Mouse (Mus musculus) heart, embryonic 12.5 days (tissue): ENCODE data around the gene Kif5c. TPM values are rescaled to one million over a fixed set of nuclear protein-coding genes. Genes with fewer than 3 reads are reported as not detected.

Experiments
- ATAC-seq: fragments of 200-750 bp; cut with Nextera tagmentation; 2 replicates; pipeline ENCODE4 v1.8.0; 2017; ENCODE audit warnings: moderate TSS enrichment, moderate library complexity; ENCODE audit not compliant: insufficient number of reproducible peaks, low FRiP score
- H3K27ac ChIP-seq: fragments of 300-500 bp; sonication (generic); 2 replicates; pipeline ENCODE4 v1.5.1; 2016; ENCODE audit warnings: mild to moderate bottlenecking, moderate library complexity; ENCODE audit not compliant: poor library complexity, severe bottlenecking
- H3K27me3 ChIP-seq: fragments of 300-500 bp; sonication (generic); replicated peaks from 2 replicates; pipeline ENCODE4 v1.6.1; 2016; ENCODE audit warnings: mild to moderate bottlenecking, moderate library complexity
- H3K36me3 ChIP-seq: fragments of 300-500 bp; sonication (generic); 2 replicates; pipeline ENCODE4 v1.6.1; 2016; ENCODE audit warnings: mild to moderate bottlenecking, moderate library complexity
- H3K4me1 ChIP-seq: fragments of 300-500 bp; sonication (generic); replicated peaks from 2 replicates; pipeline ENCODE4 v1.6.1; 2016; ENCODE audit warnings: mild to moderate bottlenecking
- H3K4me2 ChIP-seq: fragments of 300-500 bp; sonication (generic); 2 replicates; pipeline ENCODE4 v1.6.1; 2016; ENCODE audit warnings: mild to moderate bottlenecking, moderate library complexity
- H3K4me3 ChIP-seq: fragments of 300-500 bp; sonication (generic); 2 replicates; pipeline ENCODE4 v1.5.1; 2016; ENCODE audit warnings: mild to moderate bottlenecking
- H3K9ac ChIP-seq: fragments of 300-500 bp; sonication (generic); 2 replicates; pipeline ENCODE4 v1.6.1; 2016; ENCODE audit warnings: mild to moderate bottlenecking, moderate library complexity
- H3K9me3 ChIP-seq: fragments of 300-500 bp; sonication (generic); replicated peaks from 2 replicates; pipeline ENCODE4 v1.6.1; 2016; ENCODE audit warnings: mild to moderate bottlenecking, moderate library complexity
- WGBS: fragments of 180-500 bp; shearing (Covaris S2); methylation state at CpG from one replicate; pipeline ENCODE4 v1.1.7; 2016; 5-methylcytosine and 5-hydroxymethylcytosine counted together
- polyA plus RNA-seq: library from polyadenylated mRNA; unstranded; fragments of >200 nt; fragmentation: Nextera tagmentation; extraction: Ambion mirVana; gene quantifications from 2 replicates; pipeline ENCODE4 v1.2.1, GENCODE M21; 2016

Gene Kif5c
- polyA plus RNA-seq, 1 experiment from 2014 or later = 1.2 TPM

DNA sequence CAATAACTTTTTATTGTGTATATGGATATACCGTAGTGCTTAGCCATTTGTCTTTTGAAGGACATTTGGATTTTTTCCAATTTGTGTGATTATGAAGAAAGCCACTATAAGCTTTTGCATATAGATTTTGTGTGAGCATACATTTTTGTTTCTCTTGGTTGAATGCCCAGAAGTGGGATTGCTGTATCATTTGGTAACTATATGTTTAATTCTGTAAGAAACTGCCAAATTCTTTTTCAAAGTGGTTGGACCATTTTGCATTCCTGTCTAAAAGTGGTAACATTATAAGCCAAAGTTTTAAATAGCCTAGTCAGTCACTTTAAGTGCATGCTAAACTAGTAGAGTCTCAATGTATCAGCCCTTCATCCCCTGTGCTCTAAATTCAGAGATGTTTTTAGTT lies 6.5 kb downstream of the Kif5c start:
- Histone ChIP-seq H3K27me3 (peaks cover 15% of the 10 kb centered on the region), H3K9me3 (peaks cover 5% of the 10 kb centered on the region; the same call in 1 of the 2 replicates), H3K36me3 (no peaks in the 10 kb centered on the region), H3K9ac (no peak overlapping the region), H3K4me2 (no peak overlapping the region), H3K4me3 (no peak overlapping the region), H3K27ac (no peak overlapping the region), H3K4me1 (0 out of 2 replicates have a peak, but pooled peaks cover 1% of the 10 kb centered on the region)
- no peak for ATAC-seq
- 76% methylated on average over 1 of the region's 1 CpGs for WGBS

- 77% methylated on average over 7 of the region's 7 CpGs for WGBS
These were observed 8.5 kb downstream of the Kif5c start for GRCm38 (mm10) chr2:49627611-49628010.

GRCm38 (mm10) chr2:49628094-49628705 lies 9.1 kb downstream of the Kif5c start:
- H3K4me3 ChIP-seq = no peak overlapping the region
- no peaks in the 10 kb centered on the region for H3K36me3 ChIP-seq
- H3K9ac ChIP-seq = no peak overlapping the region
- H3K27me3 ChIP-seq = no peaks in the 10 kb centered on the region
- H3K27ac ChIP-seq = no peak overlapping the region
- ATAC-seq = no peak
- H3K4me1 ChIP-seq = no peaks in the 10 kb centered on the region
- 67% methylated on average over 6 of the region's 6 CpGs for WGBS
- H3K4me2 ChIP-seq = no peak overlapping the region
- no peaks in the 10 kb centered on the region for H3K9me3 ChIP-seq

More at GRCm38 (mm10) chr2:49627611-49628010, 8.5 kb downstream of the Kif5c start:
- H3K4me2 ChIP-seq = no peak overlapping the region
- no peaks in the 10 kb centered on the region for H3K36me3 ChIP-seq
- peaks cover 5% of the 10 kb centered on the region; the same call in 1 of the 2 replicates for H3K9me3 ChIP-seq
- H3K4me3 ChIP-seq = no peak overlapping the region
- H3K27ac ChIP-seq = no peak overlapping the region
- no peaks in the 10 kb centered on the region for H3K4me1 ChIP-seq
- no peak for ATAC-seq
- H3K27me3 ChIP-seq = 0 out of 2 replicates have a peak, but pooled peaks cover 2% of the 10 kb centered on the region
- no peak overlapping the region for H3K9ac ChIP-seq

- no peak overlapping the region for H3K9ac ChIP-seq
- H3K4me2 ChIP-seq = no peak overlapping the region
- no peaks in the 10 kb centered on the region for H3K4me1 ChIP-seq
- no peaks in the 10 kb centered on the region for H3K27me3 ChIP-seq
- 86% methylated on average over 12 of the region's 12 CpGs for WGBS
- ATAC-seq = no peak
- H3K4me3 ChIP-seq = no peak overlapping the region
- no peak overlapping the region for H3K27ac ChIP-seq
- H3K36me3 ChIP-seq = no peaks in the 10 kb centered on the region
- H3K9me3 ChIP-seq = no peaks in the 10 kb centered on the region
These were observed 10.1 kb downstream of the Kif5c start for GRCm38 (mm10) chr2:49629181-49629580.

DNA sequence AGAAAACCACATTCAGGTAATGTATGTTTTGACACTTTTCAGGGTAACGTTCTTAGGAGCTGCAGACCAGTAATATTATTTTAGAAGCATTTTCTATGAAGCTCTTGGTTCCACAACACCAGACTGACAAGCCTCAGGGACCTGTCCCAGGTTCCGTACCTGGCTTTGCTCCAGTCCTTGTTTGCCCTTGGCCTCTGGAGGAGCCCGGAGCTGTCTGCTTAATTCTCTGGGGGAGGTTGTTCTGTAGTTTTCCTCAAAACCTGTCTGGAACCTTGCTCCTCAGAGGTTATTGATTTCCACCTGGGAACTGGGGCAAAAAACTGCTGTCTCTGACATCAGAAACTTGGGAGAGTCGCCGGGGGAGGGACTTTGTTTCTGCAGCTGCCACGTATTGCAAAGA lies 11.5 kb downstream of the Kif5c start:
- no peak overlapping the region for H3K9ac ChIP-seq
- ATAC-seq = no peak
- no peak overlapping the region for H3K4me2 ChIP-seq

DNA sequence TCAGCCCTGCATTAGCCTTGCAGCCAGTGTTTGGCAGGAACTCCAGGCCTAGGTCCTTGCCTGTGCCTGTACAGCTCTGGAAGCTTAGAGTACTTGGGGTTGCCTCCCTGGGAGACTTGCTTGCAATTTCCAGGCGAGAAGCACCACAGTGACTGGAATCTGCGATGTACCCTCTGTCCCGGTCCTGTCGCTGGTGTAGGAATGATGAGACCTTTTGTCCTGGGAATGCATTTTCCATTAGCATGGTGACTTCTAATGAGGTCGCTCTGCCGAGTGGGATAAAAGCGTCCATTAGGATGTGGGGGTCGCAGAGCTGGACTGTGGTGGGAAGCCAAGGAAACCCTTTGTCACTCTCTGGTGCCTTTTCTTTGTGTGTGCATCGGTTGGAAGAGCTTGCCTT lies 14.1 kb downstream of the Kif5c start:
- H3K4me1 ChIP-seq = no peaks in the 10 kb centered on the region
- no peak overlapping the region for H3K9ac ChIP-seq
- no peak overlapping the region for H3K4me2 ChIP-seq
- no peaks in the 10 kb centered on the region for H3K9me3 ChIP-seq
- no peaks in the 10 kb centered on the region for H3K36me3 ChIP-seq
- no peaks in the 10 kb centered on the region for H3K27me3 ChIP-seq
- H3K4me3 ChIP-seq = no peak overlapping the region
- no peak for ATAC-seq
- WGBS = 74% methylated on average over 9 of the region's 9 CpGs
- H3K27ac ChIP-seq = no peak overlapping the region

More for the DNA sequence above, 11.5 kb downstream of the Kif5c start:
- Histone ChIP-seq H3K4me3 (no peak overlapping the region), H3K9me3 (no peaks in the 10 kb centered on the region), H3K27ac (no peak overlapping the region), H3K27me3 (no peaks in the 10 kb centered on the region), H3K4me1 (no peaks in the 10 kb centered on the region), H3K36me3 (no peaks in the 10 kb centered on the region)
- WGBS = 81% methylated on average over 6 of the region's 6 CpGs

- 75% methylated on average over 3 of the region's 3 CpGs for WGBS
- no peak for ATAC-seq
These were observed 23.7 kb downstream of the Kif5c start for GRCm38 (mm10) chr2:49642761-49643160.

DNA sequence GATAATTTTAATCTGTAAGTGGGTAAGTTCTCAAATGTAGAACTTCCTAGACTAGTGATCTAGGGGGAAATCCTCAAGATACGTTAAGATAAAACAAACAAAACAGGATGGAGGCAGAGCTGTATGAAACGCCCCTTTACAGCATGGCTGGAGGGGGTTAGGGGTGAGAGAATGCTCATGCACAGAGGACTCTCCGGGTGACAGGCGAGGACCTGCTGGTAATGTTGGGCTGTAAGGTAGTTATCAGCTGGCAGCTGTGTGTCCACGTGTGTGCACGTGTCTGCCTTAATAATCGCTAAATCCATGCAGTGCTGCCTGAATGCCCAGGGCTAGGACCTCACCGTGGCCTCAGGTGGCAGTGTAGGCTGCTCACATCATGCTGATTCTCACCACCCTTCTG lies 24.7 kb downstream of the Kif5c start:
- Histone ChIP-seq H3K27me3 (no peaks in the 10 kb centered on the region), H3K4me3 (no peak overlapping the region), H3K4me1 (peaks cover 9% of the 10 kb centered on the region; the same call in 1 of the 2 replicates), H3K9me3 (no peaks in the 10 kb centered on the region), H3K27ac (no peak overlapping the region), H3K36me3 (no peaks in the 10 kb centered on the region), H3K4me2 (no peak overlapping the region), H3K9ac (no peak overlapping the region)
- 78% methylated on average over 8 of the region's 8 CpGs for WGBS
- ATAC-seq = no peak

More at GRCm38 (mm10) chr2:49642761-49643160, 23.7 kb downstream of the Kif5c start:
- no peaks in the 10 kb centered on the region for H3K4me1 ChIP-seq
- H3K4me2 ChIP-seq = no peak overlapping the region
- H3K9ac ChIP-seq = no peak overlapping the region
- H3K4me3 ChIP-seq = no peak overlapping the region
- no peak overlapping the region for H3K27ac ChIP-seq
- no peaks in the 10 kb centered on the region for H3K36me3 ChIP-seq
- no peaks in the 10 kb centered on the region for H3K27me3 ChIP-seq
- H3K9me3 ChIP-seq = no peaks in the 10 kb centered on the region

DNA sequence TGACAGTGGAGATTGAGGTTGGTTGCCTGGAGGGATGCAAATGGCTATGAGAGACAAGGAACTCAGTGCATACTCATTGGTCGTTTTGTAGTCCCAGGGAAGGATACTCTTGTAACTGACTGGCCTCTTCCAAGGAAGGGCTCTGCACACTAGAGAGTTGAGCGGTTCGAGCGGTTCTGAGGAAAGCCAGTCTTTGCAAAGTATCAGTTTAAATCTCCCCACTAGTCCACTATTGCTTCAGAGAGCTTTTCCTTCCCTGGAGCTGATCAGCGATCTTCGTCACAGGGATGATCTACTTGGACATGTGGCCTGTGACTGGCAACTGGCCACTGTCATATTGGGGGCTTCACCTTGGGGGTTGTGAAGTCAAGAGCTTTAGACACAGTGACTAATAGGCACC lies 28.5 kb downstream of the Kif5c start:
- Histone ChIP-seq H3K27me3 (no peaks in the 10 kb centered on the region), H3K36me3 (no peaks in the 10 kb centered on the region), H3K4me1 (peaks cover 13% of the 10 kb centered on the region), H3K27ac (no peak overlapping the region), H3K4me3 (no peak overlapping the region), H3K9me3 (no peaks in the 10 kb centered on the region), H3K9ac (no peak overlapping the region), H3K4me2 (no peak overlapping the region)
- ATAC-seq = no peak
- 86% methylated on average over 6 of the region's 6 CpGs for WGBS

DNA sequence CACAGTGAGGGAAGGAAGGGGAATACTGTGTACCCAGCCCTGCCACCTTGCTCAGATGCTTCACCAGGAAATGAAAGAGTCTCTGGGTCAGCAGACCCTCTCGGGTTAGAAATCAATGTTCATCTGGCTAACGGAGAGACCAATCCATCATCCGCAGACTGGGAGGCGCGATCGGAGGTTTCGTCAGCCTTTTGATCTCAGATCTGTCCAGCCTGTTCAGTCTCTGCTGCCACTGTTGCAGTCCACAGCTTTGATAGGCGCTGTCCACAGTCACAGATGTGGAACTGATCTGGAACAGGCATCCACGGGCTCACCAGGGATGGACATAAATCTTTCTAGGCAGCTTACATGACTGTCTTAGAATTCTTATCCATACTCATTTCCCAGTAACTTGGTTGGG lies 29.2 kb downstream of the Kif5c start:
- H3K4me2 ChIP-seq = peak overlapping the region; percentile 47
- 37% methylated on average over 9 of the region's 9 CpGs for WGBS

DNA sequence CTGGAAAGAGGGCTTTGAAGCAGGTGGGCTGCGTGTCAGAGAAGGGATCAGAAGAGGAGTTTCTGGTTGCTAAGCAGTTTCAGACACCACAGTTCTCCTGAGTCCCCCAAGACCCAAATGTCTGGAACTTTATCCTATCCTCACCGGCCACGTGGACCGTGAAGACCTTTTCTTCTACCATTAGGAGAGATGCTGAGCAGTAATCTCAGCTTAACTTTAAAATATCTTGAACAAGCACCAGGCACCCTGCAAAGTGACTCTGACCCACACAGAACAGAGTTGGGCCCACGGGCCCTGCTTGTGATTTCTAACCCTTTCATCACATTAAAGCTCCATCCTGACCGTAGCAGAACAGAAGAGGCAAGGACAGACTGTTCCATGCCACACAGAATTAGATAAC lies 29.7 kb downstream of the Kif5c start:
- H3K27me3 ChIP-seq = no peaks in the 10 kb centered on the region
- no peaks in the 10 kb centered on the region for H3K36me3 ChIP-seq
- ATAC-seq = no peak
- H3K4me1 ChIP-seq = peaks cover 13% of the 10 kb centered on the region
- H3K9me3 ChIP-seq = no peaks in the 10 kb centered on the region
- no peak overlapping the region for H3K27ac ChIP-seq
- no peak overlapping the region for H3K9ac ChIP-seq
- H3K4me3 ChIP-seq = no peak overlapping the region
- 68% methylated on average over 6 of the region's 6 CpGs for WGBS
- peak overlapping the region; percentile 47 for H3K4me2 ChIP-seq

More for the DNA sequence above, 29.2 kb downstream of the Kif5c start:
- Histone ChIP-seq H3K4me3 (no peak overlapping the region), H3K9ac (no peak overlapping the region), H3K36me3 (no peaks in the 10 kb centered on the region), H3K4me1 (peaks cover 13% of the 10 kb centered on the region), H3K27me3 (no peaks in the 10 kb centered on the region), H3K27ac (no peak overlapping the region), H3K9me3 (no peaks in the 10 kb centered on the region)
- ATAC-seq = peak; percentile 55; the same call in 1 of the 2 replicates

DNA sequence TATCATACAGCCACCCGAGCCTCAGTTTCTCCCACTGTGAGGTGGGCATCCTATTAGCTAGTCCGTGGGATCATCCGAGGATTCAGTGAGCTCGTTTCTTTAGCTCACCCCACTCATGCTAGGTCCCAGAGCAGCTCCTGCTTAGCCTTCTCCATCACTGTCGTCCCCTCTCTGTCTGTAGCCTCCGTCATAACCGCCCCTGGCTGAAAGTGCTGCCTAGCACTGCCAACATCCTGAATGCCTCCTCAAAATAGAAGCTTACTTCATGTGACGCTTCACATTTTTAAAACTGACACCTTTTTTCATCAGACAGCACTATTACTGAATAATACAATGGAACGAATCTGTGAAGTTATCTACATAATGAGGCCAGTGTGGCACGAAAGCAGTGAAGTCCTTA lies 30.1 kb downstream of the Kif5c start:
- 44% methylated on average over 10 of the region's 10 CpGs for WGBS
- H3K4me2 ChIP-seq = peak overlapping the region; percentile 10; the same call in 1 of the 2 replicates
- H3K27me3 ChIP-seq = no peaks in the 10 kb centered on the region
- H3K36me3 ChIP-seq = no peaks in the 10 kb centered on the region
- no peak for ATAC-seq
- no peak overlapping the region for H3K9ac ChIP-seq
- H3K9me3 ChIP-seq = no peaks in the 10 kb centered on the region
- H3K27ac ChIP-seq = no peak overlapping the region
- H3K4me1 ChIP-seq = peaks cover 13% of the 10 kb centered on the region
- H3K4me3 ChIP-seq = no peak overlapping the region
